In the genomic region with DNA sequence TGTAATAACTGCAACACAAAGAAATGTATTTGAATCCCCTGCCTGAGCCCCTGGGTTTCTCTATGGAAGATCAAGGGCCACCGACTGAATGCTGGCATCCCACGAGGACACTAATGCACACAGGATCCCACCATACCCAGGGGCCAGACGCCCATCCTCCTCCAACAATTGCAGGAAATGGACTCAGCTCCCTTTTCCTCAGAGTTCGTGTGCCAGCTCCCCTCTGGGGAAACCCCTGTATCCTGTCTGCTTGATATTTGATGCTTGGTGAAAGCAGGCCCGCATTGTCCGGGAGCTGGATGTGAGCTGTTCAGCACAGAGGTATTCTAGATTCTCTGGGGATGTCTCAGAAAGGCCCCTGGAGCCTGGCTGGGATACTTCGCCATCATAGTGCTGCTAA, we compare ENCODE assay signal across 11 mouse cellular contexts.
A peak's percentile ranks its signal among the peaks of the same experiment; 100 is the strongest.
DNase-seq lines count a peak whose midpoint lies in the region; ATAC-seq lines count a peak whose summit lies in the region.
"Had no signal": no experiment of that assay in that cellular context is flagged by ENCODE, and none has a peak within 500 bp of the region (broad histone marks: within the 10 kb centered on the region; RNA-seq: fewer than 3 reads in every experiment).

No protein-coding gene starts in this region.

- intact Hi-C loops in heart, postnatal 10 days (cut with DNase I): loop anchor here (2.0 to 5.0 kb wide), 3 partner anchors 33 to 1129 kb away; a partner anchor contains a TSS

- no peak overlapping the region for H3K9ac ChIP-seq in hindbrain, embryonic 11.5 days (ENCODE audit: low read depth, low read length)

- peak overlapping the region; percentile 35; the same call in 1 of the 2 replicates for H3K27ac ChIP-seq in embryonic facial prominence, embryonic 10.5 days (replicated peaks)
- H3K27ac ChIP-seq in hindbrain, embryonic 11.5 days (ENCODE audit: low read depth, low read length): no peak overlapping the region
- H3K27ac ChIP-seq: midbrain, embryonic 10.5 days had no signal

- no peak for ATAC-seq in hindbrain, embryonic 11.5 days (ENCODE audit: low FRiP score)
- ATAC-seq: inflammation-experienced regulatory T-cells, adult 6 months had no signal

- H3K4me2 ChIP-seq in hindbrain, embryonic 11.5 days (replicated peaks; ENCODE audit: low read depth, low read length): no peak overlapping the region

- DNase-seq in adrenal gland, adult (ENCODE audit: inconsistent age in 2 of 2, low spot score in 1 of 2): peak; percentile 28 to 54
- DNase-seq in adrenal gland, postnatal 4 days (ENCODE audit: low spot score in 2 of 2): no peak
- peak; percentile 25 for DNase-seq in embryonic facial prominence, embryonic 10.5 days (ENCODE audit: low spot score)
- DNase-seq in heart, postnatal 10 days: peak; percentile 44 to 60
- DNase-seq in kidney, postnatal 4 days: peak; percentile 28 to 63
- DNase-seq in hindbrain, embryonic 11.5 days (ENCODE audit: low spot score): no peak
- DNase-seq in right cerebral cortex, postnatal 4 days: no peak
- no peak for DNase-seq in urinary bladder, postnatal 10 days (ENCODE audit: low spot score)
- DNase-seq: cerebellum, adult 9-11 months had no signal

- no peaks in the 10 kb centered on the region for H3K36me3 ChIP-seq in embryonic facial prominence, embryonic 10.5 days (replicated peaks)
- H3K36me3 ChIP-seq in hindbrain, embryonic 11.5 days (ENCODE audit: control insufficient read depth, insufficient read depth, low read length): no peaks in the 10 kb centered on the region
- H3K36me3 ChIP-seq: midbrain, embryonic 10.5 days had no signal

- H3K4me1 ChIP-seq in embryonic facial prominence, embryonic 10.5 days: peaks cover 10% of the 10 kb centered on the region
- H3K4me1 ChIP-seq in hindbrain, embryonic 11.5 days (replicated peaks; ENCODE audit: control insufficient read depth, insufficient read depth, low read length): no peaks in the 10 kb centered on the region
- H3K4me1 ChIP-seq: midbrain, embryonic 10.5 days had no signal

- H3K4me3 ChIP-seq in embryonic facial prominence, embryonic 10.5 days: no peak overlapping the region
- H3K4me3 ChIP-seq in hindbrain, embryonic 11.5 days (ENCODE audit: low read depth, low read length): no peak overlapping the region
- H3K4me3 ChIP-seq: midbrain, embryonic 10.5 days had no signal

- no peaks in the 10 kb centered on the region for H3K9me3 ChIP-seq in embryonic facial prominence, embryonic 10.5 days
- H3K9me3 ChIP-seq in hindbrain, embryonic 11.5 days (ENCODE audit: control insufficient read depth, low read length): no peaks in the 10 kb centered on the region
- H3K9me3 ChIP-seq: midbrain, embryonic 10.5 days had no signal

- WGBS in embryonic facial prominence, embryonic 10.5 days: 43% methylated on average over 7 of the region's 7 CpGs
- 56% methylated on average over 7 of the region's 7 CpGs for WGBS in hindbrain, embryonic 11.5 days

- H3K27me3 ChIP-seq in embryonic facial prominence, embryonic 10.5 days (replicated peaks; ENCODE audit: low read depth, poor library complexity, severe bottlenecking): no peaks in the 10 kb centered on the region
- no peaks in the 10 kb centered on the region for H3K27me3 ChIP-seq in hindbrain, embryonic 11.5 days (ENCODE audit: control insufficient read depth, insufficient read depth, low read length)

Comparison
In these comparisons a context has a peak if more than half of its experiments do, and no peak if none do; other contexts are left out.
1. DNase-seq: peak in adrenal gland, adult (2 of 2), embryonic facial prominence, embryonic 10.5 days (single experiment), heart, postnatal 10 days (2 of 2) and kidney, postnatal 4 days (2 of 2); none in adrenal gland, postnatal 4 days (0 of 2), hindbrain, embryonic 11.5 days (single experiment), right cerebral cortex, postnatal 4 days (single experiment) and urinary bladder, postnatal 10 days (single experiment).